ENCODE assay signal across 14 mouse cellular contexts in the genomic region with DNA sequence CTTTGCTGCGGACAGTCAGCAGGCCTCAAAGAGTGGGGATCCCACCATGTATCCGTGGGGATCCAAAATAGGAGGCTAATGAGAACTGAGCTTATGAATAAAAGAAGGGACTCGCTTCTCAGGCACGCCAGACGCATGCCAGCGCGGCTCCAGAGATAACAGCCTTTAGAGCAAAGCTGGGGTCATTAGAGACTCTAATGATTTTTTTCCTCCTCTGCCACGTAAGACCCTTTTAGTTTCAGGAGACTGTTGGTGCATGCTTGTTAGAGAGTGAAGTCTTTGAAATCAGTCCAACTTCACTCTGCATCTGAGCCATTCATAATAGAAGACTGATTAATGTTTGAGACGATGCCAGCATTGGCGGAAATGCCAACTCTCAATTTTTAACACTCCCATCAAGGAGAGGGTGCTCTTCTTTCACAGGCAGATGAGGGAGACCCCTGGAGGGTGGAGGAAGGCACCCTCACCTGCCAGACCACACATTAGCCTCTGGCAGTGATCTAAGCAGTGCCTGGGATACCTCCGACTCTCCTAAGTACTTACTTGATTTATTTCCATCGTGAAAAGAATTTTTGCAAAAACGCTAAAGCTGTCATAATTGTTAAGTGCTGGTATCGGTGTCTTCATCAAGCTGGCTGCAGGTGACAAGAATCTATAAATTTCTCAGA.
DNase-seq lines count a peak whose midpoint lies in the region; ATAC-seq lines count a peak whose summit lies in the region.
"Had no signal": no experiment of that assay in that cellular context is flagged by ENCODE, and none has a peak within 500 bp of the region (broad histone marks: within the 10 kb centered on the region; RNA-seq: fewer than 3 reads in every experiment).

No protein-coding gene starts in this region.

- H3K9ac ChIP-seq in hindbrain, embryonic 14.5 days, result no peak overlapping the region
- no peak overlapping the region for H3K9ac ChIP-seq in hindbrain, embryonic 11.5 days (ENCODE audit: low read depth, low read length)
- H3K9ac ChIP-seq in midbrain, embryonic 13.5 days (replicated peaks), result no peak overlapping the region
- H3K9ac ChIP-seq in forebrain, embryonic 13.5 days, result no peak overlapping the region
- H3K9ac ChIP-seq: liver, embryonic 12.5 days; lung, embryonic 15.5 days had no signal

- WGBS in hindbrain, embryonic 14.5 days, result 50% methylated on average over 14 of the region's 14 CpGs
- 78% methylated on average over 14 of the region's 14 CpGs for WGBS in hindbrain, embryonic 11.5 days
- 55% methylated on average over 14 of the region's 14 CpGs for WGBS in midbrain, embryonic 13.5 days
- 88% methylated on average over 14 of the region's 14 CpGs for WGBS in midbrain, embryonic 10.5 days
- 32% methylated on average over 14 of the region's 14 CpGs for WGBS in forebrain, embryonic 13.5 days

- no peaks in the 10 kb centered on the region for H3K36me3 ChIP-seq in hindbrain, embryonic 14.5 days (replicated peaks; ENCODE audit: control insufficient read depth, insufficient read depth)
- H3K36me3 ChIP-seq in hindbrain, embryonic 11.5 days (ENCODE audit: control insufficient read depth, insufficient read depth, low read length), result no peaks in the 10 kb centered on the region
- H3K36me3 ChIP-seq in midbrain, embryonic 13.5 days, result no peaks in the 10 kb centered on the region
- no peaks in the 10 kb centered on the region for H3K36me3 ChIP-seq in midbrain, embryonic 10.5 days
- no peaks in the 10 kb centered on the region for H3K36me3 ChIP-seq in forebrain, embryonic 13.5 days (ENCODE audit: poor library complexity, severe bottlenecking)
- H3K36me3 ChIP-seq: limb, embryonic 10.5 days; liver, embryonic 12.5 days; lung, embryonic 15.5 days had no signal

- no peaks in the 10 kb centered on the region for H3K27me3 ChIP-seq in hindbrain, embryonic 14.5 days (ENCODE audit: control insufficient read depth, insufficient read depth, low read length)
- no peaks in the 10 kb centered on the region for H3K27me3 ChIP-seq in hindbrain, embryonic 11.5 days (ENCODE audit: control insufficient read depth, insufficient read depth, low read length)
- H3K27me3 ChIP-seq in midbrain, embryonic 13.5 days, result no peaks in the 10 kb centered on the region
- H3K27me3 ChIP-seq in midbrain, embryonic 10.5 days (ENCODE audit: low read depth, poor library complexity, severe bottlenecking), result no peaks in the 10 kb centered on the region
- H3K27me3 ChIP-seq in forebrain, embryonic 13.5 days, result no peaks in the 10 kb centered on the region
- H3K27me3 ChIP-seq: liver, embryonic 12.5 days; lung, embryonic 15.5 days had no signal

- ATAC-seq in hindbrain, embryonic 14.5 days (ENCODE audit: low FRiP score), result no peak
- no peak for ATAC-seq in hindbrain, embryonic 11.5 days (ENCODE audit: low FRiP score)
- peak; percentile 80 for ATAC-seq in midbrain, embryonic 13.5 days
- ATAC-seq in forebrain, embryonic 13.5 days, result peak; percentile 80
- ATAC-seq: liver, embryonic 12.5 days had no signal

- no peak overlapping the region for H3K4me2 ChIP-seq in hindbrain, embryonic 14.5 days (replicated peaks)
- no peak overlapping the region for H3K4me2 ChIP-seq in hindbrain, embryonic 11.5 days (replicated peaks; ENCODE audit: low read depth, low read length)
- no peak overlapping the region for H3K4me2 ChIP-seq in midbrain, embryonic 13.5 days (replicated peaks)
- H3K4me2 ChIP-seq in forebrain, embryonic 13.5 days, result peak overlapping the region; percentile 10; the same call in 1 of the 2 replicates
- H3K4me2 ChIP-seq: liver, embryonic 12.5 days; lung, embryonic 15.5 days had no signal

- H3K27ac ChIP-seq in hindbrain, embryonic 14.5 days, result 0 out of 2 replicates have a peak overlapping the region, but pooled peaks have one; percentile 26
- no peak overlapping the region for H3K27ac ChIP-seq in hindbrain, embryonic 11.5 days (ENCODE audit: low read depth, low read length)
- peak overlapping the region; percentile 44; the same call in 1 of the 2 replicates for H3K27ac ChIP-seq in midbrain, embryonic 13.5 days
- no peak overlapping the region for H3K27ac ChIP-seq in midbrain, embryonic 10.5 days (replicated peaks)
- peak overlapping the region; percentile 59 for H3K27ac ChIP-seq in forebrain, embryonic 13.5 days
- H3K27ac ChIP-seq: limb, embryonic 10.5 days; liver, embryonic 12.5 days; lung, embryonic 15.5 days had no signal

- intact Hi-C loops in gastrocnemius, postnatal 36 days (cut with DNase I), result no loop called here

- DNase-seq in hindbrain, embryonic 14.5 days (ENCODE audit: low spot score), result no peak
- no peak for DNase-seq in hindbrain, embryonic 11.5 days (ENCODE audit: low spot score)
- no peak for DNase-seq in midbrain, embryonic 10.5 days (ENCODE audit: low spot score)
- DNase-seq in retina, postnatal 7 days (ENCODE audit: low read depth, low spot score), result peak; percentile 19
- no peak for DNase-seq in gastrocnemius, postnatal 36 days
- DNase-seq: cerebellum, adult 8-10 months; kidney, adult 9 months; thymus, postnatal 4 days had no signal

- H3K9me3 ChIP-seq in hindbrain, embryonic 14.5 days (ENCODE audit: control insufficient read depth, low read length), result no peaks in the 10 kb centered on the region
- H3K9me3 ChIP-seq in hindbrain, embryonic 11.5 days (ENCODE audit: control insufficient read depth, low read length), result no peaks in the 10 kb centered on the region
- no peaks in the 10 kb centered on the region for H3K9me3 ChIP-seq in midbrain, embryonic 13.5 days
- no peaks in the 10 kb centered on the region for H3K9me3 ChIP-seq in midbrain, embryonic 10.5 days (replicated peaks)
- H3K9me3 ChIP-seq in forebrain, embryonic 13.5 days (replicated peaks), result no peaks in the 10 kb centered on the region
- H3K9me3 ChIP-seq: limb, embryonic 10.5 days; liver, embryonic 12.5 days; lung, embryonic 15.5 days had no signal

- H3K4me3 ChIP-seq in hindbrain, embryonic 14.5 days (replicated peaks; ENCODE audit: low read length), result no peak overlapping the region
- H3K4me3 ChIP-seq in hindbrain, embryonic 11.5 days (ENCODE audit: low read depth, low read length), result no peak overlapping the region
- no peak overlapping the region for H3K4me3 ChIP-seq in midbrain, embryonic 13.5 days (replicated peaks)
- H3K4me3 ChIP-seq in midbrain, embryonic 10.5 days, result no peak overlapping the region
- no peak overlapping the region for H3K4me3 ChIP-seq in forebrain, embryonic 13.5 days
- H3K4me3 ChIP-seq: limb, embryonic 10.5 days; liver, embryonic 12.5 days; lung, embryonic 15.5 days; myocyte had no signal

- peaks cover 10% of the 10 kb centered on the region; the same call in 1 of the 2 replicates for H3K4me1 ChIP-seq in hindbrain, embryonic 14.5 days (replicated peaks; ENCODE audit: control insufficient read depth, insufficient read depth, low read length)
- no peaks in the 10 kb centered on the region for H3K4me1 ChIP-seq in hindbrain, embryonic 11.5 days (replicated peaks; ENCODE audit: control insufficient read depth, insufficient read depth, low read length)
- peaks cover 17% of the 10 kb centered on the region for H3K4me1 ChIP-seq in midbrain, embryonic 13.5 days (replicated peaks)
- peaks cover 10% of the 10 kb centered on the region for H3K4me1 ChIP-seq in midbrain, embryonic 10.5 days
- peaks cover 19% of the 10 kb centered on the region for H3K4me1 ChIP-seq in forebrain, embryonic 13.5 days
- H3K4me1 ChIP-seq: limb, embryonic 10.5 days; liver, embryonic 12.5 days had no signal

Comparison
In these comparisons a context has a peak if more than half of its experiments do, and no peak if none do; other contexts are left out.
1. H3K27ac ChIP-seq: peak in hindbrain, embryonic 14.5 days (single experiment), midbrain, embryonic 13.5 days (single experiment) and forebrain, embryonic 13.5 days (single experiment); none in hindbrain, embryonic 11.5 days (single experiment) and midbrain, embryonic 10.5 days (single experiment).
2. ATAC-seq: peak in midbrain, embryonic 13.5 days (single experiment) and forebrain, embryonic 13.5 days (single experiment); none in hindbrain, embryonic 14.5 days (single experiment) and hindbrain, embryonic 11.5 days (single experiment).